Mouse (Mus musculus): ENCODE results near the gene 4930404H24Rik. TPM values are rescaled to one million over a fixed set of nuclear protein-coding genes. Genes with fewer than 3 reads are reported as not detected.

Gene 4930404H24Rik
- total RNA-seq, 2 experiments from 2014 or later, result 1.4 TPM; not detected in 1

DNA sequence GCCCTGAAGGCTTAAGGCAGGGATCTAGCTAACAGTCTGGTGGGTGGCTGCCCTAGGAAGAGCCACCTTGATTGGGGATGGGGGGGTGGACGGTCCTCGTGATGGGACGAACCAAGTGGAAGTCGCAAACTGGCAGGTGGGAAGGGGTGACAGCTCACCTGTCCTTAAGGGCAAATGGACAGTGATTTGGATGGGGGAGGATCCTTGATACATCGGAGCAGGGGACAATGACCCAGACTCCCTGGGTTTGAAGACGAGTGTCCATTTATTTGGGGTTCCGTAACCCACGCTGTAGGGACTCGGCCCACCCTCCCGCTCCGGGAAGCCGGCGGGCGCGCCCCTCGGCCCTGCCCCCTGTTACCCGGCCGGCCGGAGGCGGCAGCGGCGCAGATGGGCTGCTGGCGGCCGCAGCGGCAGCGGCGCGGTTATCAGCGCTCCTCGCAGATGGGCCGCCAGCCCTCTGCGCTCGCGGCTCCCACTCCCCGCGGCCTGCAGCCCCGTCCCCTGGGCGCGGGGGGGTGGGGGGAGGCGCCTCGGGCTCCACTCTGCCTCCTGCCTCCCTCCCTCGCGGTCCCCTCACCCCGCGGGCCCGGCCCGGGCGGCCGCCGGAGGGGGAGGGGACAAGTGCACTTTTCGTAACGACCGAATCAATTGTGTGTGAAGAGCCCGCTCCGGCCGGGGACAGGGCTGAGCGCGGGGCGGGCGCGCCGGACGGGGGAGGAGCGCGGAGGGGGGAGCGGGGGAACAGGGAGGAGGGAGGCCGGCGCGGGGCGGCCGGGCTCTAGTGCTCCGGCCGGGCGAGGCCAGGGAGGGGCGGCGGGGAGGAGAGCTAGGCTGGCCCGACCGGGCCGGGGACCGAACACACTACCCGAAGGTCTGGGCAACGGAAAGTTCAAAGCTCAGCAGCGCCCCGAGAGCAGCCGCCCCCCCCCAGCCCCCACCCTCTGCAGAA, 35.3 kb downstream of the 4930404H24Rik start:
- DNase-seq (ENCODE audit: low spot score in 2 of 2), result peak in 1 of 2 experiments; percentile 45
- intact Hi-C loops (cut with DNase I), result loop anchor here (5.0 kb wide), 1 partner anchor 51 kb away; no protein-coding TSS in a partner anchor

DNA sequence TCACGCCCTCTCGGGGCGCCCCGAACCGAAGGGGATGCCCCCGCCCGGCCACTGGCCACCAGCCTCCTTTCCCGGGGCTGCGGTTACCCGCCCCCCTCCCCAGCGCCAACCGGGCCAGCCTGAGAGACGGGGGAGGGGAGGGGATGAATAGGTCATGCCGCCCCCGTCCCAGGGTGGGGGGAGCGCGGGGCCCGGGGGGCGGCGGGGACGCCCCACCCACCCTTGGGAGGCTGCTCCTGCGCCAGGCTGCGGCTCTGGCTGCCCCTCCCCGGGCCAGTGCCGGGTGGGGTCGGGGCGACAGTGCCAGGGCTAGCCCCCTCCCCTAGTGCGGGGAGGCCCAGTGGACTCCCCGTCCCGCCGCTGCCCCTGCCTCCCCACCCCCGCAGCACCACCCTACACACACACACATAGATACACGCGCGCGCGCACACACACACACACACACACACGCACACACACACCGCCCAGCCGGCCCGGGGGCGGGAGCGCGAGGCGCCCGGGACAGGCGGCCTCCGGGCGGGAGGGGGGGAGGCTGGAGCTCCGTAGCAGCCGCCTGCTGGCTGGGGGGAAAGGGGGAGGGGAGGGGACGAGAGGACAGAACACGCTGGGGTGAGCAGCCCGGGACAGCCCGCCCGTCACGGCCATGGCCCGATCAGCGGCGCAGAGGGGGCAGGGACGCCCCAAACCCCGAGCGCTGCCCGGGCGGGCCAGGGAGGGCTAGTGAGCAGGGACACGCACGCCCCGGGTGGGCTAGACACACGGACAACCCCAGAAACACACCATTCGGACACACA, 36.2 kb downstream of the 4930404H24Rik start:
- intact Hi-C loops (cut with DNase I), result loop anchor here (5.0 kb wide), 1 partner anchor 51 kb away; no protein-coding TSS in a partner anchor
- DNase-seq (ENCODE audit: low spot score in 2 of 2), result peak; percentile 55 to 74

DNA sequence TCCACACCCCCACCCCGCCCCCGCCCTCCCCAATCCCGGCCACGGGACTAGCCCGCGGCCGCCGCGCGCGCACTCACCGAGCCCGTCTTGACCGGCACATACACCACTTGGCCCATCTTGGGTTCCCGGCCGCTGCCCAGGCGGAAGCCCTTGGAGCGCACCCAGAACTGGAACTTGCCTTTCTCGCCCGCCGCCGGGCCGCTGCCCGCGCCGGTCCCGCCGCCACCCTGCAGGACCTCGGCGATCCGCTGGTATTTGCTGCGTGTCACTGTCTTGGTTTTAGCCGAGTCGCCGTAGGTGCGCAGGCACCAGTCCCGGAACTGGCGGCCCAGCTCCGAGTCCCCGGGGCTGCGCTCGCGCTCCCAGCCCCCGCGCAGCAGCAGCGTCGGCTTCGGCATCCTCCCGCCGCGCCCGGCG, 36.8 kb downstream of the 4930404H24Rik start:
- peak in 1 of 2 experiments; percentile 47 for DNase-seq (ENCODE audit: low spot score in 2 of 2)
- intact Hi-C loops (cut with DNase I), result loop anchor here (5.0 kb wide), 1 partner anchor 52 kb away; no protein-coding TSS in a partner anchor

DNA sequence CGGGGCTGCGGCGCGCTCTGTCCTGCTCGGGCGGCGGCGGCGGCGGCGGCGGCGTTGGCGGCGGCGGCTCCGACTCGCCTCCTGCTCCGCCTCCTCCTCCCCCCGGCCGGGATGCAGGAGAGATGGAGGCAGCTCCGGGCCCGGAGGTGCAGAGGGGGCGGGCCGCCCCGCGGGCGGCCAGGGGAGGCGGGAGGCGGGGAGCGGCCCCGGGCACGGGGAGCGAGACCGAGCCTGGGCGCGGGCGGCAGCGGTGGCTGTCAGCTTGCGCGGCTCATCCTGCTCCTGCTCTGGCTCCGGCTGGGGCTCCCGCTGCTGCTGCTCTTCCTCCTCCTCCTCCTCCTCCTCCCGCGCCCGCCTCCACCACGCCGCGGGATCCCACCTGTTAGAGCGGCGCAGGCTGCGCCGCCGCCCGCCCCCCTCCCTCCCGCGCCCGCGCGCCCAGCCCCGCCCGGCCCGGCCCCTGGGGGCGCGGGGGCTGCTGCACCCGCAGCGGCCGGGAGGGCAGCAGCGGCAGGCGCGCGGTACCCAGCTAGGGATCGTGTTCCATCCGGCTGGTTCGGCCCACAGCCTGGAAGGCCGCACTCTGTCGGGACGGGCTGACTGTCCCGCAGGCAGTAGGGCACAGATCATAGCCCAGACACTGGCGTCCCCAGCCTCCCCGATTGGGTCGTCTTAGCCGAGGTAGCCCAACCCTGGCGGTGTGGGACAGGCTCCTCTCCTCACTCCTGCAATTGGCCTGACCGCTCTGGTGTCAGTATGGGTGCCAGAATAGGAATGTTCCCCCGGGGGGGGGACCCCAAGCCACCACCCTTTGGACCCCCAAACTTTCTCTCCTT, 37.6 kb downstream of the 4930404H24Rik start, which contains the start of gene Nol4l:
Gene Nol4l, minus strand, starts transcription at position 41 of the 836 bp plus-strand sequence.
- peak in 1 of 2 experiments; percentile 47 for DNase-seq (ENCODE audit: low spot score in 2 of 2)
- intact Hi-C loops (cut with DNase I), result loop anchor here (5.0 kb wide), 1 partner anchor 53 kb away; no protein-coding TSS in a partner anchor

DNA sequence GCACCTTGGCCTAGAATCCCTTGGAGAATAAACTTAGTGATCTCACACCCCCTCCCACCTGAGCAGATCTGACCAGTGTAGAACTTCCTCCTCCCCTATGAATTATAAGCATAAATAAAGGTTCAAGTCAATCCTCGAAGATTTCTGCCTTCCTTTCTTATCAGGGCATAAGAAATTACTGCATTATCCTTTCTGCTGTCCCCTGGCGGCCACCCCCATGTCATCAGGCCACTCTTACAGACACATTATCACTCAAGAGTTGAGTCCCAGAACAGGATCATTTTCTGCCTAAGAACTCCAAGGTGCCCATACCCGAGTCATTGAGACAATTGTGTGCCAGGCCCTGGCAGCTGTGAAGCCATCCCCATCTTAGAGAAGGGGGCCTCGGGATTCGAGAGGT, 38.4 kb downstream of the 4930404H24Rik start:
- intact Hi-C loops (cut with DNase I), result no loop called here
- no peak for DNase-seq (ENCODE audit: low spot score in 2 of 2)

DNA sequence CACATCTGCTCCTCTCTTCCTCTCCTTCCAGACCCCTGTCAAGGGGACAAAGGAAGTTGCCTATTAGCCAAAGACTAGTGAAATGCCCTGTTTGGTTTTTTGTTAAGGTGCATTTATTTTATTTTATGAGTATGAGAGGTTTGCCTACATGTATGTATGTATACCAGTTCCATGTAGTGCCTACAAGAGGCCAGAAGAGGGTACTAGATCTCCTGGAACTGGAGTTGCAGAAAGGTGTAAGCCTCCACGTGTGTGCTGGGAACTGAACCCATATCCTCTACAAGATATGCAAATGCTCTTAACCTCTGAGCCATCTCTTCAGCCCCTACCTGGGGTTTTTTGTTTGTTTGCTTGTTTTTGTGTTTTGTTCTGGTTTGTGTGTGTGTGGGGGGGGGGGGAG, 41.4 kb downstream of the 4930404H24Rik start:
- intact Hi-C loops (cut with DNase I), result no loop called here
- DNase-seq (ENCODE audit: low spot score in 2 of 2), result no peak

DNA sequence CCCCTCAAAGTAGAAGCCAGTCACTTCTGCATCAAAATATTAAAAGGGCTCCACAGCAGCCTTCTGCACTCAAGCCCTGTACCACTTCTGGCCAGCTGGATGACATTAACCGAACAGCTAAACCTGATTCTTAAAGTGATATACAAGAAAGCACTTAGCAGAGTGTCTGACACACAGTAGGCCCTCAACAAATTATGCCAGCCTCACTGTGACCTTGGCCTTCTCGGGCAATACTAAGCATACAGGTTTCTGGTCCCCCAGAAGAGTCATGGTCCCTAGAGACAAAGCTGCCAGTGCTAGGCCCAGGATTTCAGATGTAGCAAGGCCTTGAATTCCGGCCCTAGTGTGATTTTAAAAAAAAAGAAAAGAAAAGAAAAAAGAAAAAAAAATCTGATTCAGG, 46.3 kb downstream of the 4930404H24Rik start:
- no peak for DNase-seq (ENCODE audit: low spot score in 2 of 2)
- intact Hi-C loops (cut with DNase I), result loop anchor here (5.0 kb wide), 1 partner anchor 43 kb away; no protein-coding TSS in a partner anchor

DNA sequence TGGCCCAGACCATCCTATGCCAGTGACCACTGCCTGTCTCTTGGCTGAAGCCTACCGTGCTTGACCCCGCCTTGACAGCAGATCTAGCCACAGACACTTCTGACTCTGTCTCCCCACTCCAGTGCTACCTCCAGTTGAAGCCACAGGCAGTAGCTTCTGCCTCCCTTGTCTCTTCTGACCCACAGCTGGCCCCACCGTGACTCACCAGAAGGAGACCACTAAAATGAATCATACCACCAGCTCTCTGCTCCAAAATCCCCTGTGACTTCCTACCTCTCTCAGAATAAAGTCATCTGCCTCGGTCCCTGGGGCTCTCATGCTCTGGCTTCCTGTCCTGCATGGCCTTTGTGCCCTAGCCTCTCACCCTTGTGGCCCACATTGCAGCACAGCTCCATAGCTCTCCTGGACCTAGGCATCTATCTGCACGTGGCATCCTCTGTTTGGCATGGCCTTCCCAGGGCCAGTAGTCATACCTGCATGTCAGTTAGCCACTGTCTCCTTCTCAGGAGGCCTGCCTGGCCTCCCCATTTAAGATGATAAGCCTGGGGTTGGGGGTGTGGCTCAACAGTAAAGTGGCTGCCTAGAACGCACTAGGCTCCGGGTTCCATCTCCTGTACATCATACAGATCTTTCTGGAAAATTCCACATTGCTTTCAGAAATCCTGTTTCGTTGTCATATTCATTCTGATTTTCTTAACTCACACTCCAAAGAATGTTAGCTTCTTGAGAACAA, 50.5 kb downstream of the 4930404H24Rik start:
- intact Hi-C loops (cut with DNase I), result no loop called here
- DNase-seq (ENCODE audit: low spot score in 2 of 2), result no peak

Other genes starting within 250 kb of the 4930404H24Rik start
- gene Kif3b, start 201.4 kb upstream of the 4930404H24Rik start, total RNA-seq (2021), result 10 to 100 TPM; 69.2 to 74.3 TPM
- 10 to 100 TPM; 39.4 to 39.7 TPM for gene Asxl1, start 147.0 kb upstream of the 4930404H24Rik start, total RNA-seq (2021)
- gene Nol4l, start 37.2 kb downstream of the 4930404H24Rik start, total RNA-seq (2021), result 10 to 100 TPM; 44.8 to 46.8 TPM
- 10 to 100 TPM; 27.4 to 31.8 TPM for gene Commd7, start 140.0 kb downstream of the 4930404H24Rik start, total RNA-seq (2021)
- 1 to 10 TPM in 1 of 2 experiments, under 1 TPM in 1; 0.99 to 1.1 TPM for gene Dnmt3b, start 156.7 kb downstream of the 4930404H24Rik start, total RNA-seq (2021)
- gene Dnmt3c, start 203.9 kb downstream of the 4930404H24Rik start, total RNA-seq (2021), result not detected
- 100 to 1,000 TPM; 137 to 151 TPM for gene Mapre1, start 248.5 kb downstream of the 4930404H24Rik start, total RNA-seq (2021)

All from left cerebral cortex, postnatal 14 days (tissue).